Mouse (Mus musculus): ENCODE measurements around the gene Ddb2.

DNA sequence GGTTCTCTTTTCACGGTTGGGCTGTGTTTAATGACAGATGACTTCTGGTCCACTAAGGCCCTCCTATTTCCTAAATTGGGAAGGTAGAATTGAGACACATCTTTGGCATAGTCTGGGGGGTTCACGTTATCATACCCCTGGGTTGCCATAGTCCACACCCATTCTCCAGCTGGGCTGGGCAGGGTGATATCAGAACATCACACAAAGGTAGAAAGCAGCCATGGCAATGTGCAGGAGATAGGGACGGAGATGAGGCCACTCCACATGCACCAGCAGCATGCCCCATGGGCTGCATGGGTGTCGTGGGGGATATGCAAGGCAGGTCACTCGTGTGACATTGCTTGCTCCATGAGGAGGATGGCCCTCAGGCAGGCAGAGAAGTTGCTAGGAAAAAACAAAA is 73.2 kb downstream of the Ddb2 start:
- TF ChIP-seq CTCF (IDR thresholded peaks at IDR 0.05) (no peak), POLR2A (IDR thresholded peaks at IDR 0.05; ENCODE audit: insufficient read depth, low read depth, low read length) (no peak)

All from heart, adult 2 months (tissue).